Mouse (Mus musculus): ENCODE measurements around the gene Ppp1r11. TPM values are rescaled to one million over a fixed set of nuclear protein-coding genes. Genes with fewer than 3 reads are reported as not detected.
A peak's percentile ranks its signal among the peaks of the same experiment; 100 is the strongest.

Ppp1r11 gene
- polyA plus RNA-seq, 1 experiment, result 206 TPM

GRCm38 (mm10) chr17:36943691-36944090 lies 7.8 kb downstream of the Ppp1r11 start:
- H3K4me1 ChIP-seq (ENCODE audit: control insufficient read depth, insufficient read depth, low read length), result peaks cover 8% of the 10 kb centered on the region; the same call in 1 of the 2 replicates
- 52% methylated on average over 5 of the region's 5 CpGs for WGBS
- TF ChIP-seq POLR2A (IDR thresholded peaks at IDR 0.05; ENCODE audit: borderline replicate concordance, insufficient read depth, low read length), result no peak
- no peak for TF ChIP-seq CTCF (IDR thresholded peaks at IDR 0.05; ENCODE audit: borderline replicate concordance, insufficient read depth, low read depth, low read length)
- H3K4me3 ChIP-seq (replicated peaks; ENCODE audit: insufficient read depth, low read depth, low read length), result peak overlapping the region; percentile 59
- peak in 1 of 2 experiments; percentile 10 for DNase-seq
- H3K27me3 ChIP-seq (ENCODE audit: control insufficient read depth, insufficient read depth, low read length), result no peaks in the 10 kb centered on the region
- no peak overlapping the region for H3K27ac ChIP-seq (ENCODE audit: insufficient read depth, low read length)

- Histone ChIP-seq H3K27me3 (ENCODE audit: control insufficient read depth, insufficient read depth, low read length) (no peaks in the 10 kb centered on the region; the same call in 1 of the 2 replicates), H3K27ac (ENCODE audit: insufficient read depth, low read length) (peak within 1 kb of the TSS; percentile 38), H3K4me3 (replicated peaks; ENCODE audit: insufficient read depth, low read depth, low read length) (peak within 1 kb of the TSS; percentile 59), H3K4me1 (ENCODE audit: control insufficient read depth, insufficient read depth, low read length) (peaks cover 8% of the 10 kb centered on the region; the same call in 1 of the 2 replicates)
- TF ChIP-seq POLR2A (IDR thresholded peaks at IDR 0.05; ENCODE audit: borderline replicate concordance, insufficient read depth, low read length), result 0 out of 2 replicates have a peak, but pooled peaks have one; percentile 11
- TF ChIP-seq CTCF (IDR thresholded peaks at IDR 0.05; ENCODE audit: borderline replicate concordance, insufficient read depth, low read depth, low read length), result no peak
- 2% methylated on average over 59 of the region's 59 CpGs for WGBS
- DNase-seq, result peak; percentile 50 to 65
Observed at GRCm38 (mm10) chr17:36942791-36943471, 8.6 kb downstream of the Ppp1r11 start, which contains the start of gene Rnf39. TSS of gene Rnf39 (plus strand) at chr17:36942918.

GRCm38 (mm10) chr17:36942391-36942790 lies 9.2 kb downstream of the Ppp1r11 start:
- DNase-seq, result peak; percentile 84 to 85
- Histone ChIP-seq H3K4me3 (replicated peaks; ENCODE audit: insufficient read depth, low read depth, low read length) (peak overlapping the region; percentile 59), H3K27ac (ENCODE audit: insufficient read depth, low read length) (peak overlapping the region; percentile 38), H3K27me3 (ENCODE audit: control insufficient read depth, insufficient read depth, low read length) (no peaks in the 10 kb centered on the region; the same call in 1 of the 2 replicates), H3K4me1 (ENCODE audit: control insufficient read depth, insufficient read depth, low read length) (peaks cover 6% of the 10 kb centered on the region; the same call in 1 of the 2 replicates)
- 10% methylated on average over 10 of the region's 10 CpGs for WGBS
- no peak for TF ChIP-seq POLR2A (IDR thresholded peaks at IDR 0.05; ENCODE audit: borderline replicate concordance, insufficient read depth, low read length)
- no peak for TF ChIP-seq CTCF (IDR thresholded peaks at IDR 0.05; ENCODE audit: borderline replicate concordance, insufficient read depth, low read depth, low read length)

- H3K27me3 ChIP-seq (ENCODE audit: control insufficient read depth, insufficient read depth, low read length), result no peaks in the 10 kb centered on the region; the same call in 1 of the 2 replicates
- H3K4me1 ChIP-seq (ENCODE audit: control insufficient read depth, insufficient read depth, low read length), result 0 out of 2 replicates have a peak, but pooled peaks cover 4% of the 10 kb centered on the region
- no peak overlapping the region for H3K4me3 ChIP-seq (replicated peaks; ENCODE audit: insufficient read depth, low read depth, low read length)
- DNase-seq, result no peak
- 74% methylated on average over 2 of the region's 2 CpGs for WGBS
- H3K27ac ChIP-seq (ENCODE audit: insufficient read depth, low read length), result no peak overlapping the region
- no peak for TF ChIP-seq POLR2A (IDR thresholded peaks at IDR 0.05; ENCODE audit: borderline replicate concordance, insufficient read depth, low read length)
- no peak for TF ChIP-seq CTCF (IDR thresholded peaks at IDR 0.05; ENCODE audit: borderline replicate concordance, insufficient read depth, low read depth, low read length)
Observed at GRCm38 (mm10) chr17:36938056-36938455, 13.5 kb downstream of the Ppp1r11 start.

- no peak for DNase-seq
- H3K27me3 ChIP-seq (ENCODE audit: control insufficient read depth, insufficient read depth, low read length), result no peaks in the 10 kb centered on the region; the same call in 1 of the 2 replicates
- H3K4me3 ChIP-seq (replicated peaks; ENCODE audit: insufficient read depth, low read depth, low read length), result no peak overlapping the region
- no peak overlapping the region for H3K27ac ChIP-seq (ENCODE audit: insufficient read depth, low read length)
- H3K4me1 ChIP-seq (ENCODE audit: control insufficient read depth, insufficient read depth, low read length), result no peaks in the 10 kb centered on the region
- WGBS, result 58% methylated on average over 2 of the region's 2 CpGs
- no peak for TF ChIP-seq POLR2A (IDR thresholded peaks at IDR 0.05; ENCODE audit: borderline replicate concordance, insufficient read depth, low read length)
- TF ChIP-seq CTCF (IDR thresholded peaks at IDR 0.05; ENCODE audit: borderline replicate concordance, insufficient read depth, low read depth, low read length), result no peak
Observed at GRCm38 (mm10) chr17:36931806-36932205, 19.7 kb downstream of the Ppp1r11 start.

GRCm38 (mm10) chr17:36931130-36931529 lies 20.4 kb downstream of the Ppp1r11 start:
- TF ChIP-seq POLR2A (IDR thresholded peaks at IDR 0.05; ENCODE audit: borderline replicate concordance, insufficient read depth, low read length), result no peak
- no peak for TF ChIP-seq CTCF (IDR thresholded peaks at IDR 0.05; ENCODE audit: borderline replicate concordance, insufficient read depth, low read depth, low read length)
- WGBS, result 74% methylated on average over 4 of the region's 4 CpGs
- no peak overlapping the region for H3K27ac ChIP-seq (ENCODE audit: insufficient read depth, low read length)
- H3K4me3 ChIP-seq (replicated peaks; ENCODE audit: insufficient read depth, low read depth, low read length), result no peak overlapping the region
- no peak for DNase-seq
- H3K4me1 ChIP-seq (ENCODE audit: control insufficient read depth, insufficient read depth, low read length), result no peaks in the 10 kb centered on the region
- H3K27me3 ChIP-seq (ENCODE audit: control insufficient read depth, insufficient read depth, low read length), result no peaks in the 10 kb centered on the region

GRCm38 (mm10) chr17:36930233-36930632 lies 21.3 kb downstream of the Ppp1r11 start:
- no peak overlapping the region for H3K27ac ChIP-seq (ENCODE audit: insufficient read depth, low read length)
- 82% methylated on average over 6 of the region's 6 CpGs for WGBS
- TF ChIP-seq CTCF (IDR thresholded peaks at IDR 0.05; ENCODE audit: borderline replicate concordance, insufficient read depth, low read depth, low read length) (no peak), POLR2A (IDR thresholded peaks at IDR 0.05; ENCODE audit: borderline replicate concordance, insufficient read depth, low read length) (no peak)
- H3K4me3 ChIP-seq (replicated peaks; ENCODE audit: insufficient read depth, low read depth, low read length), result no peak overlapping the region
- no peaks in the 10 kb centered on the region for H3K27me3 ChIP-seq (ENCODE audit: control insufficient read depth, insufficient read depth, low read length)
- no peak for DNase-seq
- no peaks in the 10 kb centered on the region for H3K4me1 ChIP-seq (ENCODE audit: control insufficient read depth, insufficient read depth, low read length)

Measured in cerebellum, adult 2 months (tissue).